Mouse (Mus musculus): ENCODE measurements at regions not wholly inside any gene's neighbourhood (a gene's known extent, or its start where the extent isn't known, plus 50 kb on each side); places are given as distances from the start of the nearest gene placed in this dataset.

DNA sequence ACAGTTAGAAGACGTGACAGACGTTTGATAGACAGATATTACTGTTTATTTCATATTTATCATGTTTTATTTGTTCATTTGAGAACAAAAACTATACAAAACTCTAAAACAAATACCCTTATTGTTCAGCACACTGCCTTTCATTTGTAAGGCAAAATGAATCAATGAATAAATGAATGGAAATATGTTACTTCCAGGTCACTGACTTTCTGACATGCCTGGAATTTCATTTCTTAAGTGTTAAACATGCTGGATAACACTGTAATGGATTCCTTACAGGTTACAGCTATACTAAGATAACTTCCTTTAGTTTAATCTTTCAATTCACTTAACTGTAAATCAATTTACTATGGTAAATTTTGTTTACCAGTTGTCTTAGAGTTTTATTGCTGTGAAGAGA lies 707.3 kb upstream of the Foxg1 start:
- TF ChIP-seq CTCF (conservative IDR thresholded peaks at IDR 0.05; ENCODE audit: low read length) (no peak), NANOG (IDR thresholded peaks at IDR 0.05; ENCODE audit: borderline replicate concordance, low read length) (no peak)

All from E14TG2a.4 (cell line).